Mouse (Mus musculus) spleen, postnatal 10 days (tissue): ENCODE measurements around the gene Frrs1l.
A peak's percentile ranks its signal among the peaks of the same experiment; 100 is the strongest.

Experiments used
- DNase-seq, 2 experiments: peaks; one replicate each; pipeline ENCODE4 v3.0.0; 2021 to 2022; ENCODE audit warnings: low spot score in 2 of 2

The Frrs1l gene

GRCm38 (mm10) chr4:56989431-56990214 lies 568 bp downstream of the Frrs1l start:
- no peak for DNase-seq

GRCm38 (mm10) chr4:56965586-56966179 lies 24.5 kb downstream of the Frrs1l start:
- DNase-seq: no peak

GRCm38 (mm10) chr4:56963687-56964086 lies 26.5 kb downstream of the Frrs1l start:
- no peak for DNase-seq

GRCm38 (mm10) chr4:56961320-56961925 lies 28.8 kb downstream of the Frrs1l start:
- DNase-seq: no peak

GRCm38 (mm10) chr4:56957518-56957917 lies 32.7 kb downstream of the Frrs1l start:
- DNase-seq: no peak

- DNase-seq: no peak
Observed at GRCm38 (mm10) chr4:56953235-56953634, 37.0 kb downstream of the Frrs1l start.

- DNase-seq: no peak
Observed at GRCm38 (mm10) chr4:56951701-56952100, 38.5 kb downstream of the Frrs1l start.

- no peak for DNase-seq
Observed at GRCm38 (mm10) chr4:56949494-56949893, 40.7 kb downstream of the Frrs1l start.

GRCm38 (mm10) chr4:56946641-56947640 lies 43.2 kb downstream of the Frrs1l start, which contains the start of gene Tmem245:
Gene Tmem245, minus strand, starts transcription at chr4:56947437.
- peak; percentile 70 to 93 for DNase-seq

- DNase-seq: no peak
Observed at GRCm38 (mm10) chr4:56946180-56946579, 44.0 kb downstream of the Frrs1l start.

GRCm38 (mm10) chr4:56944286-56944685 lies 45.9 kb downstream of the Frrs1l start:
- no peak for DNase-seq

GRCm38 (mm10) chr4:56943258-56943657 lies 46.9 kb downstream of the Frrs1l start:
- no peak for DNase-seq

- DNase-seq: no peak
Observed at GRCm38 (mm10) chr4:56942567-56942966, 47.6 kb downstream of the Frrs1l start.

- no peak for DNase-seq
Observed at GRCm38 (mm10) chr4:56941481-56941880, 48.7 kb downstream of the Frrs1l start.

GRCm38 (mm10) chr4:56937136-56937535 lies 53.1 kb downstream of the Frrs1l start:
- DNase-seq: no peak

GRCm38 (mm10) chr4:56935327-56935726 lies 54.9 kb downstream of the Frrs1l start:
- no peak for DNase-seq

- no peak for DNase-seq
Observed at GRCm38 (mm10) chr4:56933154-56933553, 57.0 kb downstream of the Frrs1l start.

- no peak for DNase-seq
Observed at GRCm38 (mm10) chr4:56932096-56932495, 58.1 kb downstream of the Frrs1l start.

- DNase-seq: no peak
Observed at GRCm38 (mm10) chr4:56930312-56930711, 59.9 kb downstream of the Frrs1l start.

- no peak for DNase-seq
Observed at GRCm38 (mm10) chr4:56926971-56927370, 63.2 kb downstream of the Frrs1l start.

GRCm38 (mm10) chr4:56922229-56922628 lies 68.0 kb downstream of the Frrs1l start:
- DNase-seq: no peak
